Mouse (Mus musculus) lung, postnatal 36 days (tissue): ENCODE measurements at regions not wholly inside any gene's neighbourhood (a gene's known extent, or its start where the extent isn't known, plus 50 kb on each side); places are given as distances from the start of the nearest gene placed in this dataset.
A peak's percentile ranks its signal among the peaks of the same experiment; 100 is the strongest.

Experiments
- DNase-seq: peaks from one replicate; pipeline ENCODE4 v3.0.0; 2022; ENCODE audit warnings: mixed read lengths

DNA sequence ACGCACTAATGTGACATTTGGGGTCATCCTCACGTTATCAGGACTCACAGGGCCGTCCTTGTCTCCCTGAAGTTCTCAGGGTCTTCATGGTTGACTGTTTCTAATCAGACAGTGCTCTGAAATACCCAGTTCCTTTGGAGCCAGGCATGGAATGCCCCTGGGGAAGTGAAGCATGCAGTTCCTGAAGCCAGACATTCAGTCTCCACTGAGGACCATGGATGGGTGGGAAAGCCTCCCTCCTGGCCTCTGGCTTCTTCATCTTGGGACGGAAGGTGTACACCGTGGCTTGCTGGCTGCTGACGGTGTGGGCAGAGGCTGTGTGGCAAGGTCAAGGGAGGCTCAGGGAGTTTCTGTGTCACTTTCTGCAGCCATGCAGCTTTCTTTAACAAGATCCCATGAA, 184.2 kb upstream of the Gm5148 start:
- no peak for DNase-seq

DNA sequence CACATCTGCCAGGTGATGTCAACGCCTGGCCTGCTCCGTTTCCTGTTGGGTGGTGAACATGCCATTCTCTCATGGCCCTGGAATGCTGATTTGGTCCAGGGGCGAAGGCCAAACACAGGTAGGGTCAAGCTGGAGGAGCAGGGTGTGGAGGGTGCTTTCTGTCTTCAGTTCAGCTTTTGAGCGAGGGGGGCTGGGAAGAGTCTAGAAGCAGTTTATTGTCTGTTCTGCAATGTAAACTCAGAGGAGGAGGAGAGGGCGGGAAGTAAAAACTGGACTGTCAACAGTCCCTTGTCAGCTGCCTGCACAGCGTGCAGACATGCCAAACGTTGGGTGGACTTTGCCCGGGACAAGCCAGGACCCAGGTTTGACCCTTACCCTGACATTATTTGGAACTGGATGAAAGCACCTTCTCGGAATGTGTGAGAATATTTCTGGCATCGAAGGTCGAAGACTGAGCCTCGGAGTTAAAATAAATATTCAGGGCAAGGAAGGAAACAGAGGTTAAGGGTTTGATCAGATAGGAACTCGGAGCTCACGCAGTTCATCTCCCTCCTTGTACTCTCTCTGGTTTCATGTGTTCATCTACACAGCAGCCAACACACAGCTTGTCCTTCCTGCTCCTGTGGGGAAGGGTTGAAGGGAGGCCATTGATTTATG, 183.3 kb upstream of the Gm5148 start:
- peak; percentile 86 for DNase-seq

DNA sequence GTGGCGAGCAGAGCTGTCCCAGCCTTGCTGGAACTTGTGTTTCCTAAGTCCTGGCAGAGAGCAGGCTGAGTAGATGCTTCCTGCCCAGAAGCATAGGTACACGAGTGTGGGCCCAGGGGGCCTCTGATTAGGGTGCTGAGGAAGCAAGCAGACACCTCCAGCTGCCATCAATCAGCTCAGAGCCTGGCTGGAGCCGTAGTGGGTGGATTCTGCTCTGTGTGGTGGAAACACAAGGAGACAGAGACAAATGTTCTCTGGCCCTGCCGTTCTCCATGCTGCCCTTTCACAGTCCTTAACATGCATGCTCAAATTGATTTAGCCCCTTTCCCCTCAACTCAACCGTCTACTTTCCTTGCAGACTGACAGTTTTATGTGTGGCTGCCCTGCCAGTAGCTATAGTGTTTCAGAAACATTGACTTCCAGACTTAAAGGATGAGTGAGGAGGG, 182.5 kb upstream of the Gm5148 start:
- peak; percentile 67 for DNase-seq

DNA sequence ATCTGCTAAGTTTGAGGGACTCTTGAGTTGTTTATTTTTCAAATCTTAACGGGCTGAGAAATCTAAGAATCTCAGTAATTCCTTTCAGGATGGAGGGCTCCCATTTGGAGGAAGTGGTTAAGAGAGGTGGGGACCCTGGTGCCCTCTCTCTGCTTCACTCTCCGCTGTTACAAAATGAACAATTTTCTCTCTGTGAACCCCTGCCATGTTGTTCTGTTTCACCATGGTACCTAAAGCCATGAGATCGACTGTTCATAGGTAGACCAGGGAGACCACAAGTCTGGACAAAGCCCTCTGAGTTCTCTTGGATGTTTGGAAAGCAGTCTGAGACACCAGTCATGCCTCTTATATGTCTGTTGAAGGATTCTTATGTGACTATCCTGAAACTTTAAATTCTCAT, 179.9 kb upstream of the Gm5148 start:
- DNase-seq, result no peak

DNA sequence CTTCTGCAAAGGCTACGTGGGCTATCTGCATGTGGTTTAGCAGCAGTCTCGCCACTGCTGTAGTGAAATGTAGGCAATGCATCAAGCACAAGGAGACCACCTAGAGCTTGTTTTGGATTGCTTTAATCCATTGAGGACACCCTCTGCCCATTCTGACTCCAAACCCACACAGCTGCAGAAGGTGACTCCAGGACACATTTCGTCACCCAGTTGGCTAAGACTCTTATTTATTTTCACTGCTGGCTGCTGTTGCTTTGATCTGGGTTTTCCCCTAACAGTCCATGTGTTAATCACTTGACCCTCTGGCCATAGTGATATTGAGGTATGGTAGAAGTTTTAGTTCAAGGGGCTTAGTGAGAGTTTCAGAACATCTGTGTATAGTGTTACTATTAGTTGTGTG, 179.2 kb upstream of the Gm5148 start:
- peak; percentile 58 for DNase-seq

DNA sequence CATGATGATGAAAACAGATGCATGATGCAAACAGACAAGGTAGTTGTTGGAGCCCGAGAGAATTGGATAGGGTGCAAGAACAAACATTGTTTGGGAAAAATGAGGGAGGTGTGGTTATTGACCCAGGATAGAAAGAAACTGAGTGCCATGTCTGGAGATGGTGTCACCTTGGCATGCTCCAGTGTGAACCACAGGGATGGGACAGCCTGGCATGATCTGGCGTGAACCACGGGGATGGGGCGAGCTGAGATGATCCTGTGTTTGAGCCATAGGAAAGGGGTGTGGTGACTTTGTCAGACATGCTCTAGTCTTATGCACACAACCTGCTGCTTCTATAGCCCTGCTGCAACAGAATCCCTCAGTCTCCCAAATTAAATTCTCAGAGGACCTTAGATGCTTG, 178.7 kb upstream of the Gm5148 start:
- DNase-seq, result no peak

DNA sequence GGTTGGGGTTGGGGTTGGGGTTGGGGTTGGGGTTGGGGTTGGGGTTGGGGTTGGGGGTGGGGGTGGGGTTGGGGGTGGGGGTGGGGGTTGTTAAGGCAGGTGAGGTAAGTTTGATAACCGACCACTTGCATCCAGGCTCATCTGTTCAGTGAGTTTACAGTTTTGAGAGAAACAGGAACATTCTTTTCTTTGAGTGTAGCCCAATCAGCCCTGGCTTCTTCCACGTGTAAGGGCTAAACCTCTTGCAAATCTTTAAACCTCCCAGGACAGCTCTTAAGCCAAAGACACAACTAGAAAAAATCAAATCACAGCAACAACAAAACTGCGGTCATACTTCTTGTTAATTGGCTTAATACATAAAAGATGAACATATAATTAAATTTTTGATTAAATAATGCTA, 173.1 kb upstream of the Gm5148 start:
- no peak for DNase-seq

DNA sequence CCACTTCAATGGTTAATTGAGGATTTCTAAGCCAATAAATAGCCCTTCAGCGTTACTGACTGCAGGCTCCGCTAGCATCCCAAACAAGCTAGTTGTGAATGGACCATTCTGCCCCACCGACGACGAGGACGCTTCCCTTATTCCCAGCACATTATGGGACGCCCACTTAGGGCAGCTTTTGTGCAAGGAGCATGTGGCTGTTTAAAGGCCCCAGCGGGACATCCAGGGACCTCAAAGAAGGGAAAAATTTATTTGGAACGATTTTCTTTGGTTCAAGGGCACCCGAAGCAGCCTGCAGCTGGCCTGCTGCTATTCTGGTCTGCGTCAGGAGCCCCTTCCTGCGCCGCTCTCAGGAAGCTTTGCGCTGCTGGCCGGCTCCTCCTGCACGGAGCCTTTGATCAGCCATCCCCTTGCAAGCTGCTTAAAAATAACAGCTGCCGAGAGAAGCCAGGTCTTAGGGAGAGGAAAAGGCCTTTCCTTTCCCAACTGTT, 172.6 kb upstream of the Gm5148 start:
- DNase-seq, result peak; percentile 51

DNA sequence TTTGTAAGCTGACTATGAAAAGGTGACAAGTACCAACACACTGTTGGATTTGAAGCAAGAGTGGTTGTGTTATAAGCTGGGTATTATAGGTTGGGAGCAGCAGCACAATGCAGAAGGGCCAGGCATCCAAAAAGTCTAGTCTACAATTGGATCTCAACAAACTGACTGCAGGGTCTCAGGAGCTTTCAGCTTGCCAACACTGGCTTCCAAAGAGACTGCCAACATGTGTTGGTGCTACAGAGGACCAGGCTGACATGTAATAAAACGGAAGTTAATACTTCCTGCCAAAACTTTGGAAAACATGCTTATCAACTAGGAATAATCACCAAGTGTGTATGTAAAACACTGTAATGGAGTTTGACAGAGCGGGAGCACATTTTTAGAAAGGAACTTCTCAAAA, 170.3 kb upstream of the Gm5148 start:
- no peak for DNase-seq

DNA sequence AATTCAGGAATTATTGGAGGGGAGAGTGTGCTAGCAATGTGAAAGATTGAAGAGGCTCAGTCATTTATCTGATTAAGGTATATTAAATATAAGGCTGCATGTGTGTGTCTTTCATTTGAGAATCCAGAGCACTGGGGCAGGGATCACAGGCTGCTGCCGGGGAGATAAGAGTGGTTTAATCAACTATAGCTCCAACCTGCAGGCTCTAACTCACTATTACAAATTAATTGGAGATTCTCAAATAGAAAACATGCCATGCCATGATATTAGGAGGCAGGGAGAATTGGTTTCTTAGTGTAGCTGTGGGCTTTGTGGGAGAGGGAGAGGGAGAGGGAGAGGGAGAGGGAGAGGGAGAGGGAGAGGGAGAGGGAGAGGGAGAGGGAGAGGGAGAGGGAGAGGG, 165.9 kb upstream of the Gm5148 start:
- no peak for DNase-seq

DNA sequence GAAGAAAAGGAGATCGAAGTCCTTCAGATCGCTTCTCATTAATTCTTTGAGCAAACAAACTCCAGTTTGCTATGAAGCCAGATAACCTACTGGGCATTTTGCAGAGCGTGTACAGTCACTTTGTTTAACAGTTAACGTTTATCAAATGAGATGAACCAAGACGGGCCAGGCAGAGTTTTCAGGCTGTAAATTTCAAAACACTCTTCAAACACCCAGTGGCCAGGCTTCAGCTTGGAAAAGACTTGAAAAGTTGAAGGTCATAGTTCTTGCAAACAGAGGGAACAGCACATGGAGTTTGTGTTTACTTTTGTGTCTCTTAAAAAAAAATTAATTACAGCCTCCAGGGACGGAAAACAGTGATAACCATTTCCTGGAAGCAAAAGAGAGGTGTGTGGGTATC, 164.2 kb upstream of the Gm5148 start:
- DNase-seq, result peak; percentile 43

DNA sequence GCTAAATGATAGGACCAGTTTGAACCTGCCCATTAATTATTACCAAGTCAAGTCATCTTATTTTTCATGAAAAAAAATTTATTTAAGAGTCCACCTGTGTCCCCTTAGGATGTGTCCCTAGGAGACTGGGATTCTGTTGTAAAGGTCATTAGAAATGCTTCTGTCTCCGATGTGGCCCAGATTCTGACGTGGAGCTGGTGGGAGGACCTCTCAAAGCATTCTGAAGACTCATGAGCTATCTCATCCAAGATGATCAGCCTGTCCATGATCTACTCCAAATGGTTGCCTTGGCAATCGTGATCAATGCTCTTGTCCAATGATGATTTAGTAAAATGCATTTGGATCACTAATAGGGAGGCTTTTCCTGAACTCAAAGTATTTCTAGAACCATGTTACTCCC, 163.4 kb upstream of the Gm5148 start:
- peak; percentile 26 for DNase-seq

DNA sequence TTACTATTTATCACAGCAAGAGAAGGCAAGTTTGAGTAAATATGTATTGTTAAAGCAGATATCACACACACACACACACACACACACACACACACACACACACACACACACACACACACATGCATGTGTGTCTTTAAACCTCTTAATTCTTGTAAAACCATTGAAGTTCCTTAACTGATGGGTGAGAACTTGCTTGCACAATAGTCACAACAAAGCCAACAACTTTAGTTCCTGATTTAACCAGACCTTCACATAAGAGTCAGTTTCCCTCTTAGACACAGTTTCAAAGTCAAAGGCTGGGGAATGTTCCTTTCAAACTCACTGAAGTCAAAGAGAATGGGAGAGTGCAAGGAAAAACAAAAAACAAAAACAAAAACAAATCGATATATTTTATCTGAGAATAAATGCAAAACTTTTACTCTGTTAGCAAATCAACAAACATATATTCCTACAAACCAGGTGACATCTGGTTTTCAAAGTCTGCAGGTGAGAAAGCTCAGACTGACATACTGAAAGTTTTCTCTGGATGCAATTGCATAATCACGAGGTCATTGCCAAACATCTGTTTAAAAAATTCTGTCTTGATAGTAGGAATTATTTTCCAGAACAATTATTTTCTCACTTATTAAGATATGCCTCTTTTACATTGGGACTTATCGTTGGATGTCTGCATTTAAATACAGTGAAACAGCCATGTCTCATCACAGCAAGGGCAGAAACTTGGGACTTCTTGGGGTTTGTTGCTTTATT, 162.6 kb upstream of the Gm5148 start:
- DNase-seq, result peak; percentile 37

DNA sequence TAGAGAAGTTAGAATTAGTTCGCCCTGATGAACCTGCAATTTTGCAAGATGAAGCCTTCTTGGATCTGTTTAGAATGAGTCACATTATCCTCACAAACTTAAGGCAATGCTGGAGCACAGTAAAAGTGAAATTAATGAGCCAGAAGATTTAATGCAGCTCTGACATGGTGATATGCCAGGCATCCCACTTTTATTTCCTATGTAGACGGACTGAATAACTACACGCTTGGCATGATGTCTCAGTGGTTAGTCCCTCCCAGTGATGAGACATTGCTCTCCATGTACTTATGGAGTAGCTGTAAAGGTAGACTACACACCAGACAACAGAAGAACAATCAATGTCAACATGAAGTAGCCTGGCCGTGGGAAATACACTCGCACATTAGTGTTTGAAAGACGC, 161.5 kb upstream of the Gm5148 start:
- DNase-seq, result no peak

DNA sequence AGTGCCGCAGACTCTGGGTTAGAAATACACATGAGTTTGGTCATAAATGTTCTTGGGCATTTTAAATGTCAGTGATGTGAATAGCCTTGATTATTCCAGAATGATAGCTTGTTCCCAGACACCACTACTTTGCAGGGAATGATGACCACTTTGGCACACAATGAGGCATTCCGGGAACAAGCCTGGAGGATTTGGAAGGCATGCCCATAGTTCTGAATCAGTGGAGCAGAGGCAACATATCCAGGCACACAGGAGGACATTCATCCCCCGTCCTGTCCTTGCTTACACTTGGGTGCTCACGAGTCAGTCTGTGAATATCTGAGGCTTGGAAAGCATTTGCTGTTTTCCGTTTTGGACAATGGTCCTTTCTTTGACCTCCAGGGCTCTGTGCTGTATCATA, 158.1 kb upstream of the Gm5148 start:
- peak; percentile 52 for DNase-seq

DNA sequence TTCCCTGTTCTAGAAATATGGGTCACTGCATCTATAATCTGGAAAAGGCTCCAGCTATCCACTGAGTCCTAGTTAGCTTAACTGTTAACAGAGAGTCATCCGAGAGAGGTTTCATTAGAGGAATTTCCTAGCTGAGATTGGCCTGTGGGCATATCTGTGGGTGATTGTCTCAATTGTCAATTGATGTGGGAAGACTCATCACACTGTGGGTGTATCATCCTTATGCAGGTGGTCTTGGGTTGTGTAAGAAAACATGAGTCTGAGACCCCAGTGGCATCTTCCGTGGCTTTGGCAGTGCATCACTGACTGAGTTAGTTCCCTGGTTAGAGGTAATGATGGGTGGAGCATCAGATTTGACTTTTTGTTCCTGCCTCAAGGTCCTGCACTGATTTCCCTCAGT, 156.7 kb upstream of the Gm5148 start:
- no peak for DNase-seq

DNA sequence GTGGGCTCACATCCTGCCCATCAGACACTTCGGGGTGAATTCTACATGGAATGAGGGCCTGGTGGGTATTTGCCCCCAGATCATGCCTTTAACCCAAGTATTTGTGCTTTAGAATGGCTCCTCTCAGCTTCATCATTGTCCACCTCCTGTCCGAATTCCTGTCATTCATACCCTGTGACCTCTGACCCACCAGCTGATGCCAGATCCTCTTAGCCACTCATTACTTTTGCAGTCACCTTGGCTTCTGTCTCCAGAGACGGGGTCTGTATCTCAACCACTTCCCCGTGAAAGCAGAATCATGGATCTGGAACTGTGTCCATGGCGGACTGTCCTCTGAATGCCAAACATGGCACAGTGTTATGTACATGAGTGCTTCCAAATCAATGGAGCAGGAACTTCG, 154.8 kb upstream of the Gm5148 start:
- no peak for DNase-seq

DNA sequence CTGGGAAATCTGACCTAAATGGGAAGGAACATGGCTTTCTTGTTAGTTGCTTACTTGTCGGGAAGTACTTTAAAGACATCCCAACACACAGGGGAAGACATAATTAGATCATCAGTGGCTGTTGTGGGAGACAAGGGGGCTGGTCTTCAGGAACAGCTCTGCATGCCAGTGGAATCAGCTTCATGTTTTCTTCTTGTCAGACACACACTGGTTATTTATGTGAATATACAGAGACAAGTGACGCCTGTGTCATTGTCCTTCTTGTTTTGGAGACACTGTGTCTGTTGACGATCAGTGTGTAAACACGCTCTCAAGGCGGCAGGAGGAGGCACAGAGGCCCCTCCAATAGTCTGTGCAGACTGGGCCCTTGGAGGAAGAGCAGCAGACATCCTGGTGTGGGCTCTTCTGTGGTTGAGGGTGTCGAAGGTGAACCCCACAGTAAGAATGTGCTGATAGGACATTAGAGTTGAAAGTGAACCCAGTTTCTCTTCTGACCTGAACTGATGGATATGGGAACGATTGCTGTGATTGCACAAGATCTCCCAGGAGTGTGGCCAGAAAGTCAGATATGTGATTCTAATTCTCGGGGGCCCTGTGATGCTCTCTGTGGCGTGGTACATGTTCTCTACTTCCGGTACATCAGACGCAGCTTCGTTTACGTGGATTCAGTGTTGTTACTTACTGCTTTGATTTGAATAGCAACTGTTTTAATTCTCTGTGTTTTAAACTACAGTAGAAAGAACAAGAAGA, 151.9 kb upstream of the Gm5148 start:
- DNase-seq, result peak; percentile 80

DNA sequence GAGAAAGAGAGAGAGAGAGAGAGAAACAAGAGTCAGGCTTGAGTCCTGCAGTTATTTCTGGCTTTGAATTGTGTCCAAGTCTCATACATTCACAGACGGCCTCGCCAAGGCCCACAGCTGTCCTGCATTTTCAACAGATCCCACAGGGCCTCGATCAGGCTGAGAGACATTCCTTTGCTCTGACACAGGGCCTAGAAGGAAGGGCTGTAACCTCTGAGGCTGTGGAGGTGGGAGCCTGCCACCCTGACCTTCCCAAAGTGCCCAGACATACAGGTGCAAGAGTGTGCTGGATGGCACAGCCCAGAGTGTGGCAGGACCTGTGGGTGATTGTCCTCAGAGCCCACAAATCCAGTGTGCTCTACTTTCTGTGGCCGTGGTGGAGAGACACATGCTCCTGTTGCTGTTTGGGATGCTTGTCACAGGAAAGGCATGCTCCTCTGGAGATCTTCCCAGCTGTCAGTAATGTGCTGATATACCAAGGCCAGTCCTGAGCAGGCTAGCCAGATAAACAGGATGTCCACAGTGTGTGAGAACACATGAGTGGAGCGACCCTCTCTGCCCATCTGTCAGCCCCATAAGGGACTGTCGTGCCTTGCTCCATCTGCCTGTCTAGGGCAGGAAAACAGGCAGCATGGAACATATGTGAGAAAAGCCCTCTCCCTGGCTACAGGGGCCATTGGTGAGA, 151.2 kb upstream of the Gm5148 start:
- peak; percentile 85 for DNase-seq

DNA sequence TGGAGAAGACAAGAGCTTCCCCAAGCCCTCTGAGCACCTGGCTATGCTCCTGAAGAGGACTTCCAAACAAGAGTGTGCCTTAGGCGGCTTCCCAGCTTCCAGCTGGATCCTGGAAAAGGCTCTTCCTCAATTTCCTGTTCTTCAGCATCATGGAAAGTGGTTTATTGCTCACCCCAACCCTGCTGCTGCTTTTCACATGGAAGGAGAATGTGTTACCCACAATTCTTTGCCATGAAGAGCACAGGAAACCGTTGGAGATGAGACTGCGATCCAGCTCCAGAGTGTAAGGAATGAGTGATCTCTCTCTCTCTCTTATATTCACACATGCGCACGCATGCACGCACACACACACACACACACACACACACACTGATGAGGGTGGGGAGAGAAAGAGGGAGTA, 150.6 kb upstream of the Gm5148 start:
- DNase-seq, result peak; percentile 21

DNA sequence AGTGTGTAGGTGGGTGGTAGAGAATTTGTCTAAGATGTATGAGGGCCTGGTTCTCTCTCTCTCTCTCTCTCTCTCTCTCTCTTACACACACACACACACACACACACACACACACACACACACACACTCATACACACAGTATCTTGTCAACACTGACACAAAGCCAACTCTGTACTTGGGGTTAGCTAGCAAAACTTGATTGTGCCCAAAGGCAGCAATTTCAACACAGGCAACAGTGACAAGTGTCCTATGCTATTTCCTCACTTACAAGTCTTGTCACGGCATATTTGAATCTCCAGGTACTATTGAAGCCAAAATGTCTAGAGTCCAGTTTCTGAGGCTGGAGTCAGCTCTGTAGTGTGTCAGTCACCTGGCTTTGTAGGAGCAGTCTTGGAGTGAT, 150.1 kb upstream of the Gm5148 start:
- no peak for DNase-seq

DNA sequence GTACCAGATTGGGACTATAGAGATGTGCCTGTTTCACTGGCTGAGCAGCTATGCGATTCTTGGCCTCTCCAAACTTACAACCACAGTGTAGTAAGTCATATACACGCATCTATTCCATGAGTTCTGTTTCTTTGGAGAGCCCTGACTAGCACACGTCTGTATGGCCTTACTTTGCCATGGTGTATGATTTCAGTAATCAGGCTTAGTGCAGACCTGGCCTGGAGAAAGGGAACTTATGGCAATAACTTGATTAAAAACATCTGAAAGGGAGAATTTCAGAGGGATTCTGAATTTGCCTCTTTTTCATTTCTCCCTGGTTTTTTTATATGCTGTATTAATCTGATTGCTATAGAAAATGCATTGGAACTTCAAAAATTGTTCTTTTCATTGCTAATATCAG, 148.0 kb upstream of the Gm5148 start:
- DNase-seq, result no peak

DNA sequence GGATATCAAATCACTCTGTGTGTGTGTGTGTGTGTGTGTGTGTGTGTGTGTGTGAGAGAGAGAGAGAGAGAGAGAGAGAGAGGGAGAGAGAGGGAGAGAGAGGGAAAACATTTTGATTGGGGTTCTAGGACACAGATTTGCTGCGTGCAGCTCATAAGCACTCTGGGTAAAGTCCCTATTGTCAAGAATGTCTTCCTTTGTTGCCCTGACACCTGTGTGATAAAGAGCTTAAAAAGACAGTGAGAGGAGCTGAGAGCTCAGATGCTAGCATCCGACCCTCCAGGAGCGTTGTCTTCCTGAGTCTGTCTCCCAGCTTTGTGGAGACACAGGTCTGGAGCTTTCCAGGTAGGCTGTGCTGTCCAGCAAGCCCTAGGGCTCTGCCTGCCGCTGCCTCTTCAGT, 146.8 kb upstream of the Gm5148 start:
- DNase-seq, result no peak
